ENCODE assay signal across 8 mouse cellular contexts in genomic region chr10:81014393-81015384, GRCm38 (mm10). TPM values are rescaled to one million over a fixed set of nuclear protein-coding genes. Genes with fewer than 3 reads are reported as not detected.
DNase-seq lines count a peak whose midpoint lies in the region; ATAC-seq lines count a peak whose summit lies in the region.

Gene Gng7, minus strand, starts transcription at chr10:81014945.

- H3K27ac ChIP-seq in hindbrain, embryonic 14.5 days, result no peak within 1 kb of the TSS

- H3K36me3 ChIP-seq in hindbrain, embryonic 14.5 days (replicated peaks; ENCODE audit: control insufficient read depth, insufficient read depth), result no peaks in the 10 kb centered on the region

- ATAC-seq in hindbrain, embryonic 14.5 days (ENCODE audit: low FRiP score), result peak; percentile 97

- 9% methylated on average over 31 of the region's 31 CpGs for WGBS in hindbrain, embryonic 14.5 days

- no peaks in the 10 kb centered on the region for H3K27me3 ChIP-seq in hindbrain, embryonic 14.5 days (ENCODE audit: control insufficient read depth, insufficient read depth, low read length)

- no peaks in the 10 kb centered on the region for H3K9me3 ChIP-seq in hindbrain, embryonic 14.5 days (ENCODE audit: control insufficient read depth, low read length)

- peak within 1 kb of the TSS; percentile 47 for H3K9ac ChIP-seq in hindbrain, embryonic 14.5 days

- H3K4me1 ChIP-seq in hindbrain, embryonic 14.5 days (replicated peaks; ENCODE audit: control insufficient read depth, insufficient read depth, low read length), result 0 out of 2 replicates have a peak, but pooled peaks cover 6% of the 10 kb centered on the region

- DNase-seq in R1 (ENCODE audit: low read depth, low spot score), result peak; percentile 98
- DNase-seq in cerebellum, postnatal 25 days, result peak; percentile 96 to 98
- peak; percentile 89 to 93 for DNase-seq in frontal cortex, postnatal 25 days (ENCODE audit: low spot score in 2 of 2)
- DNase-seq in hindbrain, embryonic 14.5 days (ENCODE audit: low spot score), result peak; percentile 95
- DNase-seq in layer of hippocampus, postnatal 36 days, result peak; percentile 99
- DNase-seq in lung, postnatal 36 days, result peak; percentile 97
- DNase-seq in retina, postnatal 1 day, result peak; percentile 97
- DNase-seq in urinary bladder, adult 18-20 months (ENCODE audit: low spot score in 2 of 2), result peak; percentile 93 to 95

- peak within 1 kb of the TSS; percentile 61 for H3K4me2 ChIP-seq in hindbrain, embryonic 14.5 days (replicated peaks)

- H3K4me3 ChIP-seq in hindbrain, embryonic 14.5 days (replicated peaks; ENCODE audit: low read length), result peak within 1 kb of the TSS; percentile 38

RNA-seq across cellular contexts. Expression of gene Gng7, which starts in this region (rescaled TPM):
- 17.7 and 20.9 TPM in 2 replicates for polyA plus RNA-seq in hindbrain, embryonic 14.5 days (2014; fragmentation: Nextera tagmentation; extraction: Ambion mirVana)
- 100 to 1,000 TPM; 161 to 175 TPM for total RNA-seq in layer of hippocampus, postnatal 36 days (2021)
